Mouse (Mus musculus): ENCODE data around the gene Iqsec2. TPM values are rescaled to one million over a fixed set of nuclear protein-coding genes. Genes with fewer than 3 reads are reported as not detected.
A peak's percentile ranks its signal among the peaks of the same experiment; 100 is the strongest.

Gene Iqsec2
- polyA plus RNA-seq, 1 experiment from 2014 or later, result 4.2 TPM

DNA sequence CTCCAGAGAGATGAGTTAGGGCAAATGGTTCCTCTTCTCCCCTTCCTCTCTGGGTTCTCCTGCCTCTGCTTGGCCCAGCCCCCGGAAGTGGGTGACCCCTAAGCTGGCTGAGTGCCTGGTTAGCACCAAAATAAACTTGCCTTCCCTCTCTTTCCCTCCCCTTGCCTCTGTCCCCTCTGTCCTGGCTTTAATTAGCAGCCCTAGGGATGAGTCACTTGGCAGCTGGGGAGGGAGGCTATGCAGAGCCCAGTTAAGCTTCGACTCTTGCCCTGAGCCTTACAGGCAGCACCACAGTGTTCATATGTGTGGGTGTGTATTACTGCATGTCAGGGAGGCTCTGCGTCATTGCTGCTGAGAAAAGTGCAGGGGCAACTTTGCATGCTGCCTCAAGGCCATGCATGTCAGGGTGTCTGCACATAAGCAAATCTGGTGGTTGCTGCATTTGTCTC is 28.4 kb downstream of the Iqsec2 start:
- WGBS, result 31% methylated on average over 3 of the region's 3 CpGs
- Histone ChIP-seq H3K4me3 (ENCODE audit: low read length) (no peak overlapping the region), H3K27ac (ENCODE audit: low read length) (peak overlapping the region; percentile 23; the same call in 1 of the 2 replicates), H3K9me3 (ENCODE audit: control insufficient read depth, low read length) (no peaks in the 10 kb centered on the region), H3K36me3 (ENCODE audit: control insufficient read depth, insufficient read depth, low read length) (no peaks in the 10 kb centered on the region), H3K27me3 (replicated peaks; ENCODE audit: control insufficient read depth, insufficient read depth, low read length) (peaks cover 18% of the 10 kb centered on the region; the same call in 1 of the 2 replicates), H3K4me2 (ENCODE audit: low read depth, low read length) (no peak overlapping the region), H3K9ac (ENCODE audit: low read depth, low read length) (no peak overlapping the region), H3K4me1 (ENCODE audit: control insufficient read depth, insufficient read depth, low read length) (no peaks in the 10 kb centered on the region; the same call in 1 of the 2 replicates)
- ATAC-seq, result peak; percentile 59

GRCm38 (mm10) chrX:152175284-152175683 is 31.2 kb downstream of the Iqsec2 start:
- peak; percentile 30; the same call in 1 of the 2 replicates for ATAC-seq
- Histone ChIP-seq H3K9me3 (ENCODE audit: control insufficient read depth, low read length) (no peaks in the 10 kb centered on the region), H3K36me3 (ENCODE audit: control insufficient read depth, insufficient read depth, low read length) (no peaks in the 10 kb centered on the region), H3K9ac (ENCODE audit: low read depth, low read length) (no peak overlapping the region), H3K27me3 (replicated peaks; ENCODE audit: control insufficient read depth, insufficient read depth, low read length) (peaks cover 13% of the 10 kb centered on the region; the same call in 1 of the 2 replicates), H3K4me1 (ENCODE audit: control insufficient read depth, insufficient read depth, low read length) (peaks cover 4% of the 10 kb centered on the region; the same call in 1 of the 2 replicates), H3K27ac (ENCODE audit: low read length) (no peak overlapping the region), H3K4me3 (ENCODE audit: low read length) (no peak overlapping the region), H3K4me2 (ENCODE audit: low read depth, low read length) (no peak overlapping the region)
- 35% methylated on average over 3 of the region's 3 CpGs for WGBS

DNA sequence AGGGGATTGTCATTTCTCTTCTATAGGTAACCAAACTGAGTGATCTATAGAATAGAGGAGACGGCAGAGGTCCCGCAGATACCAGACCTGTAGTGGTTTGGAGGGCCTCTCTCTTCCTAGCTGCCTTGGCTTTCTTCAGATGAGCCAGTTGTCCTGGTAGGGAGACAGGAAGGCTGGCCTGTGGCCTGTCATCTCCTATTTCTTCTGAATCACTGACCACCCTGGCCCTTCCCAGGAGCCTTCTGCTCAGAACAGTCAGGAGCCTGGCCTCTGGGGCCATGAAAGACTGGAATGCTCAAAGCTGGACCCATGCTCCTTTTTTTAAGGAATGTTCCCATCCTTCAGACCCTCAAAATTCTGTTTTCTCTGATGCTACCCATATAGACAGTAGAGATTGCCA is 33.8 kb downstream of the Iqsec2 start:
- Histone ChIP-seq H3K9ac (ENCODE audit: low read depth, low read length) (no peak overlapping the region), H3K9me3 (ENCODE audit: control insufficient read depth, low read length) (no peaks in the 10 kb centered on the region), H3K4me3 (ENCODE audit: low read length) (no peak overlapping the region), H3K4me2 (ENCODE audit: low read depth, low read length) (no peak overlapping the region), H3K27ac (ENCODE audit: low read length) (no peak overlapping the region), H3K27me3 (replicated peaks; ENCODE audit: control insufficient read depth, insufficient read depth, low read length) (peaks cover 7% of the 10 kb centered on the region; the same call in 1 of the 2 replicates), H3K4me1 (ENCODE audit: control insufficient read depth, insufficient read depth, low read length) (peaks cover 4% of the 10 kb centered on the region; the same call in 1 of the 2 replicates), H3K36me3 (ENCODE audit: control insufficient read depth, insufficient read depth, low read length) (no peaks in the 10 kb centered on the region)
- ATAC-seq, result no peak
- 96% methylated on average over 2 of the region's 2 CpGs for WGBS

DNA sequence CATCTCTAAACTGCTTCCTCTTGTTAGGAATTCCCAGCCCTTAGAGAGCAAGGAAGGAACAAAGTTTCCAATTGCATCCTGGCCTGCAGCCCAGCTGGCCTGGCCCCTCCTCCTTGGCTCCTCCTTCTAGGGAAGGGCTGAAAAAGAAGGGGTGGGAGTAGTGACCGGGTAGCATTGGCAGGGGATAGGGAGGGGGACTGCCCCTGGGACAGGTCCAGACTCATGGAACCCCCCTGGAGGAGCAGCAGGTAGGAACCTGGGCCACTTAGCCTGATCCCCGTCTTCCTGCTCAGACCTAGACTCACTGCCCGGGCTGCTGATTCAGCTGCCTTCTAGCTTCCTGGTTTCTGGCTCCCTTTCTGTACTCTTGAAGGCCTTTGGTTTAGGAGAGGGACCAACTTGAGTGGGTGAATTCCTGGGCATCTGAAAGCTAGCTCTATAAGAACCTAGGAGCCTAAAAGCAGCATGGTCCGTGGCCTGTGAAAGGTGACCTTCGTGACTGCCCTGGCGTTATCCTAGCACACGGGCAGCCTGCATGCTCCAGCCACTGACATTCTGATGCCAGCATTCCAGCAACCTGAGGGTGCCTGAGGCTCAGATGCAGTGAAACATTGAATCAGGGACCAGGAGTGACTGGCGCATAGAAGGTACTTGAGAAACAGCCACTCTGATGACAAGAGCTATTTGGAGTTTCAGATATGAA is 34.9 kb downstream of the Iqsec2 start:
- peak overlapping the region; percentile 40 for H3K4me3 ChIP-seq (ENCODE audit: low read length)
- ATAC-seq, result peak; percentile 81
- H3K36me3 ChIP-seq (ENCODE audit: control insufficient read depth, insufficient read depth, low read length), result no peaks in the 10 kb centered on the region
- peaks cover 7% of the 10 kb centered on the region; the same call in 1 of the 2 replicates for H3K27me3 ChIP-seq (replicated peaks; ENCODE audit: control insufficient read depth, insufficient read depth, low read length)
- WGBS, result 47% methylated on average over 8 of the region's 8 CpGs
- H3K4me1 ChIP-seq (ENCODE audit: control insufficient read depth, insufficient read depth, low read length), result peaks cover 4% of the 10 kb centered on the region; the same call in 1 of the 2 replicates
- H3K4me2 ChIP-seq (ENCODE audit: low read depth, low read length), result peak overlapping the region; percentile 50
- peak overlapping the region; percentile 66 for H3K27ac ChIP-seq (ENCODE audit: low read length)
- H3K9ac ChIP-seq (ENCODE audit: low read depth, low read length), result peak overlapping the region; percentile 52
- H3K9me3 ChIP-seq (ENCODE audit: control insufficient read depth, low read length), result no peaks in the 10 kb centered on the region

GRCm38 (mm10) chrX:152179670-152180656 is 35.9 kb downstream of the Iqsec2 start:
- Histone ChIP-seq H3K4me2 (ENCODE audit: low read depth, low read length) (peak overlapping the region; percentile 50), H3K36me3 (ENCODE audit: control insufficient read depth, insufficient read depth, low read length) (no peaks in the 10 kb centered on the region), H3K27ac (ENCODE audit: low read length) (no peak overlapping the region; the same call in 1 of the 2 replicates), H3K9me3 (ENCODE audit: control insufficient read depth, low read length) (no peaks in the 10 kb centered on the region), H3K27me3 (replicated peaks; ENCODE audit: control insufficient read depth, insufficient read depth, low read length) (peaks cover 7% of the 10 kb centered on the region; the same call in 1 of the 2 replicates), H3K9ac (ENCODE audit: low read depth, low read length) (peak overlapping the region; percentile 52), H3K4me1 (ENCODE audit: control insufficient read depth, insufficient read depth, low read length) (peaks cover 4% of the 10 kb centered on the region; the same call in 1 of the 2 replicates), H3K4me3 (ENCODE audit: low read length) (peak overlapping the region; percentile 40)
- ATAC-seq, result peak; percentile 57
- 61% methylated on average over 7 of the region's 7 CpGs for WGBS

GRCm38 (mm10) chrX:152187151-152187550 is 43.1 kb downstream of the Iqsec2 start:
- H3K4me1 ChIP-seq (ENCODE audit: control insufficient read depth, insufficient read depth, low read length), result no peaks in the 10 kb centered on the region
- H3K27me3 ChIP-seq (replicated peaks; ENCODE audit: control insufficient read depth, insufficient read depth, low read length), result 0 out of 2 replicates have a peak, but pooled peaks cover 2% of the 10 kb centered on the region
- no peak overlapping the region for H3K4me3 ChIP-seq (ENCODE audit: low read length)
- H3K9me3 ChIP-seq (ENCODE audit: control insufficient read depth, low read length), result no peaks in the 10 kb centered on the region
- no peaks in the 10 kb centered on the region for H3K36me3 ChIP-seq (ENCODE audit: control insufficient read depth, insufficient read depth, low read length)
- no peak overlapping the region for H3K27ac ChIP-seq (ENCODE audit: low read length)
- H3K4me2 ChIP-seq (ENCODE audit: low read depth, low read length), result no peak overlapping the region
- no peak overlapping the region for H3K9ac ChIP-seq (ENCODE audit: low read depth, low read length)
- no peak for ATAC-seq

- no peaks in the 10 kb centered on the region for H3K9me3 ChIP-seq (ENCODE audit: control insufficient read depth, low read length)
- no peak overlapping the region for H3K9ac ChIP-seq (ENCODE audit: low read depth, low read length)
- H3K4me2 ChIP-seq (ENCODE audit: low read depth, low read length), result no peak overlapping the region
- ATAC-seq, result no peak
- no peaks in the 10 kb centered on the region for H3K36me3 ChIP-seq (ENCODE audit: control insufficient read depth, insufficient read depth, low read length)
- no peak overlapping the region for H3K27ac ChIP-seq (ENCODE audit: low read length)
- H3K4me3 ChIP-seq (ENCODE audit: low read length), result no peak overlapping the region
- no peaks in the 10 kb centered on the region for H3K4me1 ChIP-seq (ENCODE audit: control insufficient read depth, insufficient read depth, low read length)
- peaks cover 9% of the 10 kb centered on the region; the same call in 1 of the 2 replicates for H3K27me3 ChIP-seq (replicated peaks; ENCODE audit: control insufficient read depth, insufficient read depth, low read length)
- WGBS, result 69% methylated on average over 1 of the region's 1 CpGs
Observed at GRCm38 (mm10) chrX:152191266-152191665, 47.2 kb downstream of the Iqsec2 start.

GRCm38 (mm10) chrX:152197814-152198648 is 54.0 kb downstream of the Iqsec2 start:
- ATAC-seq, result no peak

More at GRCm38 (mm10) chrX:152197814-152198648, 54.0 kb downstream of the Iqsec2 start:
- no peak overlapping the region for H3K27ac ChIP-seq (ENCODE audit: low read length)
- H3K4me1 ChIP-seq (ENCODE audit: control insufficient read depth, insufficient read depth, low read length), result no peaks in the 10 kb centered on the region
- H3K9ac ChIP-seq (ENCODE audit: low read depth, low read length), result no peak overlapping the region
- peaks cover 10% of the 10 kb centered on the region for H3K27me3 ChIP-seq (replicated peaks; ENCODE audit: control insufficient read depth, insufficient read depth, low read length)
- no peaks in the 10 kb centered on the region for H3K9me3 ChIP-seq (ENCODE audit: control insufficient read depth, low read length)
- no peak overlapping the region for H3K4me3 ChIP-seq (ENCODE audit: low read length)
- no peaks in the 10 kb centered on the region for H3K36me3 ChIP-seq (ENCODE audit: control insufficient read depth, insufficient read depth, low read length)
- 85% methylated on average over 1 of the region's 1 CpGs for WGBS
- H3K4me2 ChIP-seq (ENCODE audit: low read depth, low read length), result no peak overlapping the region

Data from intestine, embryonic 16.5 days (tissue).